Mouse (Mus musculus): ENCODE data around the gene Gm4340. TPM values are rescaled to one million over a fixed set of nuclear protein-coding genes. Genes with fewer than 3 reads are reported as not detected.

Gene Gm4340
- total RNA-seq (2023): not detected in 4 replicates

DNA sequence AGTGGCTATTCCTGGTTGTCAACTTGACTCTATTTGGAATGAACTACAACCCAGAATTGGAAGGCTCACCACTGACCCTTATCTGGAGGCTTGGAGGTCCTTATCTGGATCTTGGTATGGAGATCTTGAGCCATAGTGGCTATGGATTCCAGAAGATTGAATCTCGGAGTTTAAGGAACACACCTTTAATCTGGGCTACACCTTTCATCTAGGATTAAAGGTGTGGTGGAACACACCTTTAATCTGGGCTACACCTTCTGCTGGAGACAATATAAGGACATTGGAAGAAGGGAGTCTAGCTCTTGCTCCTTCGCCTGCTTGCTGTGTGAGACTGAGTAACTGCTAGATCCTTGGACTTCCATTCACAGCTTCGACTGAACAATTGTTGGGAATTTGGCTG is at the start of gene Gm4340:
Gm4340 (plus strand) TSS at position 301 of the 400 bp plus-strand sequence.

GRCm38 (mm10) chr10:104151197-104151596 is 42.6 kb upstream of the Gm4340 start, which contains the start of gene Gm6763:
Gm6763 (plus strand) TSS chr10:104151497.

DNA sequence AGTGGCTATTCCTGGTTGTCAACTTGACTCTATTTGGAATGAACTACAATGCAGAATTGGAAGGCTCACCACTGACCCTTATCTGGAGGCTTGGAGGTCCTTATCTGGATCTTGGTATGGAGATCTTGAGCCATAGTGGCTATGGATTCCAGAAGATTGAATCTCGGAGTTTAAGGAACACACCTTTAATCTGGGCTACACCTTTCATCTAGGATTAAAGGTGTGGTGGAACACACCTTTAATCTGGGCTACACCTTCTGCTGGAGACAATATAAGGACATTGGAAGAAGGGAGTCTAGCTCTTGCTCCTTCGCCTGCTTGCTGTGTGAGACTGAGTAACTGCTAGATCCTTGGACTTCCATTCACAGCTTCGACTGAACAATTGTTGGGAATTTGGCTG is 34.1 kb upstream of the Gm4340 start, which contains the start of gene Gm8764:
Gm8764 (plus strand) TSS at position 301 of the 400 bp plus-strand sequence.

GRCm38 (mm10) chr10:104168215-104168614 is 25.6 kb upstream of the Gm4340 start, which contains the start of gene Gm21304:
Gm21304 (plus strand) TSS chr10:104168515.

GRCm38 (mm10) chr10:104176724-104177123 is 17.1 kb upstream of the Gm4340 start, which contains the start of gene Gm21312:
Gm21312 (plus strand) TSS chr10:104177024.

GRCm38 (mm10) chr10:104185233-104185632 is 8.6 kb upstream of the Gm4340 start, which contains the start of gene Gm20765:
Gm20765 (plus strand) TSS chr10:104185533.

Other genes with a start within 250 kb of the Gm4340 start
- gene Gm21293, start 51.1 kb upstream of the Gm4340 start, total RNA-seq (2023): not detected in 4 replicates
- not detected in 4 replicates for gene Gm6763, start 42.5 kb upstream of the Gm4340 start, total RNA-seq (2023)
- gene Gm8764, start 34.0 kb upstream of the Gm4340 start, total RNA-seq (2023): not detected in 4 replicates
- gene Gm21304, start 25.5 kb upstream of the Gm4340 start, total RNA-seq (2023): not detected in 4 replicates
- not detected in 4 replicates for gene Gm21312, start 17.0 kb upstream of the Gm4340 start, total RNA-seq (2023)
- not detected in 4 replicates for gene Gm20765, start 8.5 kb upstream of the Gm4340 start, total RNA-seq (2023)